Mouse (Mus musculus) C2C12 (cell line): ENCODE data around the gene Sel1l3.

Experiments used
- CTCF ChIP-seq: IDR thresholded peaks from one replicate; pipeline ENCODE4 v1.5.1; 2011; ENCODE audit not compliant: control insufficient read depth, insufficient read depth, insufficient read length
- MYOD1 ChIP-seq: IDR thresholded peaks from one replicate; pipeline ENCODE4 v1.6.1; 2011; ENCODE audit warnings: low read depth; ENCODE audit not compliant: control insufficient read depth, insufficient read length

- TF ChIP-seq CTCF (no peak), MYOD1 (no peak)
These were observed 30.2 kb upstream of the Sel1l3 start for GRCm38 (mm10) chr5:53243933-53244332.
